Mouse (Mus musculus): ENCODE data around the gene Myo6. TPM values are rescaled to one million over a fixed set of nuclear protein-coding genes. Genes with fewer than 3 reads are reported as not detected.
A peak's percentile ranks its signal among the peaks of the same experiment; 100 is the strongest.

The Myo6 gene
- total RNA-seq (2015; ENCODE audit: low replicate concordance) (5.4 TPM in 1 of 2 replicates, not detected in the other), total RNA-seq (2017; ENCODE audit: low replicate concordance) (0.45 TPM in 1 of 2 replicates, not detected in the other)

DNA sequence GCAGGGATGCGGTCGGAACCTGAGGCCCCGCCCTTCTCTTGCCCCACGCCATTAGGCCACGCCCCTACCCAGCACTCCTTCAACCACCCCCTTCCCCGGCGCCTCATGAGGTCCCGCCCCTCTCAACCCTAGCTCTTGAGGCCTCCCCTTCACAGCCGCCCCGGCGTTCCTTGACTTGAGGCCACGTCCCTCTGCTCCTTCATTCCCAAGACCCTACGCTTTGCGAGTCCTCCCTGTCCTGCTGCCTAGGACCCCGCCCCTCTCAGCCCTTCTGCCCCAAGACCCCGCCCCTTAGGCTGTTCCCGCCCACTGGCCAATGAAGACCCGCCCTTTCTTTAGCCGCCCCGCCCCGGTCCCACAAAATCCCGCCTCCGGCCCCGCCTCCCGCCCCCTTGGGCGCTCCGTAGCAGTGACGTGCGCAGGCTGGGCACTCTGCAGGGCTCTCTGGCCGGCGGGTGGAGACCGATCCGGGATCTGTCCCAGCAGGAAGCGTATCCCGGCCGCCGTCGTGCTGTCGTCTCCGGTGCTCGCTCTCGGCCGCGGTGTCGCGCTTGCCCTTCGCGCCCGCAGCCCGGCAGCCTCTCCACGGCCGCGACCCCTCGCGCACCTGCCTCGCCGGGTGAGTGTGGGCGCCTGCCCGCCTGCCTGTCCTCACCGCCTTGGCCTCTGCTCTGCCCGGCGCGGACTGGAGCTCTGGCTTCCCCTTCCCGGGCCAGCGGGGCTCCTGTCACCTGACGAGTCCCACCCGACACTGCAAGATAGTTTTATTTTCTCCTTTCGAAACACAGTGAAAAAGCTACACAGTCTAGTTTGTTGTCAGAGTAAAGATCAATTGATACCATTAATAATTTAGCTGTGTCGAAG, at the start of gene Myo6:
Gene Myo6, plus strand, starts transcription at position 421 of the 864 bp plus-strand sequence.
- peak; percentile 97 for ATAC-seq (replicated peaks; ENCODE audit: low FRiP score, poor library complexity, severe bottlenecking)

- no peak for ATAC-seq (replicated peaks; ENCODE audit: low FRiP score, poor library complexity, severe bottlenecking)
These were observed 18.7 kb upstream of the Myo6 start for GRCm38 (mm10) chr9:80145992-80146587.

DNA sequence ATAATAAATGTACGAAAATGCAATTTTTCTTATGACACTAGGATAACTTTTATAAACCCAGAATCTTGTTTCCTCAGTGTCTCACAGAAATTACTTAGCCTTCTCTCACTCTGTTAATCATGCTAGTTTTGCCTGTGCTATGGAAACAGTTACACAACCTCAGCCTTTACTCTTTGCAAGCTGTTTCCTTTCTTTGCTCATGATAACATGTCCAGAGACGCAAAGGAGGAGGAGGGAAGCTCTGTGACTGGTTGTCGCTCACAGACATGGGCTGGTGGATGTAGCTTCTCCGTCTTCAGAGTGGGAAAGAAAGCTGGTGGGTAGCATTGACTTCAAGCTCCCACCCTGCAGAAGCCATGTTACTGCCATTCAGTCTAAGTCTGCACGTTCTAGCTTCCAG, 15.2 kb upstream of the Myo6 start:
- ATAC-seq (replicated peaks; ENCODE audit: low FRiP score, poor library complexity, severe bottlenecking), result no peak

GRCm38 (mm10) chr9:80155277-80155676, 9.6 kb upstream of the Myo6 start:
- no peak for ATAC-seq (replicated peaks; ENCODE audit: low FRiP score, poor library complexity, severe bottlenecking)

GRCm38 (mm10) chr9:80156780-80157179, 8.1 kb upstream of the Myo6 start:
- no peak for ATAC-seq (replicated peaks; ENCODE audit: low FRiP score, poor library complexity, severe bottlenecking)

GRCm38 (mm10) chr9:80157840-80158465, 6.9 kb upstream of the Myo6 start:
- ATAC-seq (replicated peaks; ENCODE audit: low FRiP score, poor library complexity, severe bottlenecking), result no peak

DNA sequence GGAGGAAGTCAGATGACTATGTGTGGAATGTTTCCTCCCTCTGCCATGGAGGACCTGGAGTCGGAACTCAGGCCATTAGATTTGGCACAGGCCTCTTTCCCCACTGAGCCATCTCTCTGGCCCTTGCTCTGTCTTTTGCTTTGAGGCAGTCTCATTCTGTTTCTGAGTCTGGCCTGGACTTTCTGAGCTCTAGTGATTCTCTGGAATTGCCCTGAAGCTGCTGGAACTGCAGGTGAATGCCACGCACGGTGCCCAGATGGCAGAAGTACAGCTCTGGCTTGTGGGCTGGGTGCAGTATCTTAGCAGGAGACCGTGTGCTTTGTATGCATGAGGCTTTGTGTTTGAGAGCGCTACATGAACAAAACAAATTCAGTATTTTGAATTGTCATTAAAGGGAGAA, 5.9 kb upstream of the Myo6 start:
- no peak for ATAC-seq (replicated peaks; ENCODE audit: low FRiP score, poor library complexity, severe bottlenecking)

DNA sequence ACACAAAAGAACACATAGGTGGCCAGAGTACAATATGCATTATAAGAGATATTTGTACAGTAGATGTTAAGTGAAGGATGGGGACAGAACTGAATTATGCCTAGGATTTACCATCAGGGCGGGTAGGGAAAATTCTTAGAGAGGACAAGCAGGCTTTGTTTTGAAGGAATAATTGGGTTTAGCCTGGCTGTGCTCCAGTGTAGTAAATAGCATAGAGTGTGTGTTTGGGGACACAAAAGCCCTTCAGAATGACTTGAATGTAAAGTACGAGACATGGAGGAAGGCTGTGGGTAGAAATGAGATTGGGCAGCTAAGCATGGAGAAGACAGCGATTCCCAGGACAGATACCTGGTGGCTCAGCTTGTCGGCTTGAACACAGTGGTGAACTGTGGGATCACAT, 3.4 kb upstream of the Myo6 start:
- ATAC-seq (replicated peaks; ENCODE audit: low FRiP score, poor library complexity, severe bottlenecking), result no peak

DNA sequence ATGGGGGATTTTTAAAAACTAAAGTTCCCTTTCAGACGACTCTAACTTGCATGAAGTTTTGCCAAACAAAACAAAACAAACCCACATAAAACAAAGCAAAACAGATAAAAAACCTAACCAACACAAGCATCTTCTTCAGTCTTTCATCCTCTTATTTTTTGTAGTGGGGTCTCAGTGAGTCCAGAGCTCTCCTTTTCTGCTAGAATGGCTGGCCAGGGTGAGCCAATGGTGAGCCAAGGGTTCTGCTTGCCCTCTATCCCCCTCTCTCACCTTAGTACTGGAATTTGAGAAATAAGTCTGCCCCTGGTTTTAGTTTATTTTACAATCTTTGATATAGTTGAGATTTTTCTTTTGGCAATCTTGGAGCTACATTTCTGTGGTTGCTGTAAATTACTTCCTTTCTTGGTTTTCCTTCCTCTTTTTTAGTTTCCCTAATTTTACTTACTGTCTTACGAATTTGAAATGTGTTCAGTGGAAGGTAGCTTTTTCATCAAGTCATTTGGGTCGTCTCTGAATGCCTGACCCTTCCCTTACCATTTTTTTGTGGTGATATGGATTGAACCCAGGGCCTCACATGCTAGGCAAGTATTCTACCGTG, 1.6 kb upstream of the Myo6 start:
- no peak for ATAC-seq (replicated peaks; ENCODE audit: low FRiP score, poor library complexity, severe bottlenecking)

GRCm38 (mm10) chr9:80164191-80164590, 640 bp upstream of the Myo6 start:
- peak; percentile 32 for ATAC-seq (replicated peaks; ENCODE audit: low FRiP score, poor library complexity, severe bottlenecking)

DNA sequence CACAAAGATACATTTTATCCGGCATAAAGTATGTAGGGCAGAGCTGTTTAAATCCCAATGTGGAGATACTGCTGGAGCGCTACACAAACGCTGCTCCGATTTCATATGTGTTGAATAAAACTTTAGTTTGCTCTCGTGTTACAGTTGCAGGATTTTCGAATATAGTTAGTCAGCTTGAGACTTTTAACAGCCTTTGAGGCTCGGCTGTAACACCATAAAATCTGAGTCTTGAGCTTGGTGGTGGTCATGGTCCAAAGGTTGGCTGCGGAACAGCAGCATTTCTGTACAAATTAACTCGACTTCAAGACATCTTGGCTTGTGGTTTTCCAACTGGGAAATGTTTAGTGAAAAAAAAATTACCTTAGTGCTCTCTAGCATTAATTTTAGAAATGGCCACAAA, 859 bp downstream of the Myo6 start:
- ATAC-seq (replicated peaks; ENCODE audit: low FRiP score, poor library complexity, severe bottlenecking), result no peak

DNA sequence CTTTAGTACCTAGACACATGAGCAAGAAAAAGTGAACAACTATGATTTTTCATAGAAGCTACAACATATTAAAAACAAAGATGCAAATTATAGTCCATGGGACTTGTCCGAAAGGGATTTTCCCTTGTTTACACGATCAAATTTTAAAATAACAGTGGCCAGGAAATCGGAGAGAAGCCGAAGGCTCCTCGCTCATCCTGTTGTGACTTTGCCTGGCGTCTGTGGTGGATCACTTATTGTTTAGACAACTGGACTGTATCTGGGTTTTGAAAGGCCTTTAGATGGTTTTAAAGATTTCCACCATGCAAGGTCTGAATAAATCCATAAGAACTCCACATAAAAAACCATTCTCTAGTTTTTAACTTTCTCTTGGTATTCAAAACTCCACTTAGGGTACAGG, 1.6 kb downstream of the Myo6 start:
- ATAC-seq (replicated peaks; ENCODE audit: low FRiP score, poor library complexity, severe bottlenecking), result no peak

- ATAC-seq (replicated peaks; ENCODE audit: low FRiP score, poor library complexity, severe bottlenecking), result no peak
These were observed 2.3 kb downstream of the Myo6 start for GRCm38 (mm10) chr9:80167089-80167488.

DNA sequence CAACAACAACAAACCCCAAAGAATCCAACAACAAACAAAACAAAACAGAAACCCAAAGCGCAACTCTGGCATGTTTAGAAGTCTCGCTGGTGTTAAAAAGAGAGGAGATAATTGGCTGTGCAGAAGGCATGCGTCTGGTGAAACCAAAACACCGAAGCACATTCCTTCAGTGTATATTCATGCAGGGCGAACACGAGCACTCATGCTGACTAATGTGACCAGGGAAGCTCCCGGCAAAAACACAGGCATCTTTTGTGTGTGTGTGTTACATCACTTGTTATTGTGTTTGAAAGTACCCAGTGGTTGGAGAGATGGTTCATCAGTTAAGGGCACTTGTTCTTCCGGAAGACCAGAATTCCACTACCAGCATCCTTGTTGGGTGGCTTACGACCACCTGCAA, 4.7 kb downstream of the Myo6 start:
- no peak for ATAC-seq (replicated peaks; ENCODE audit: low FRiP score, poor library complexity, severe bottlenecking)

GRCm38 (mm10) chr9:80171241-80171640, 6.4 kb downstream of the Myo6 start:
- no peak for ATAC-seq (replicated peaks; ENCODE audit: low FRiP score, poor library complexity, severe bottlenecking)

GRCm38 (mm10) chr9:80172396-80173222, 7.8 kb downstream of the Myo6 start:
- no peak for ATAC-seq (replicated peaks; ENCODE audit: low FRiP score, poor library complexity, severe bottlenecking)

GRCm38 (mm10) chr9:80173629-80174028, 8.8 kb downstream of the Myo6 start:
- ATAC-seq (replicated peaks; ENCODE audit: low FRiP score, poor library complexity, severe bottlenecking), result no peak

DNA sequence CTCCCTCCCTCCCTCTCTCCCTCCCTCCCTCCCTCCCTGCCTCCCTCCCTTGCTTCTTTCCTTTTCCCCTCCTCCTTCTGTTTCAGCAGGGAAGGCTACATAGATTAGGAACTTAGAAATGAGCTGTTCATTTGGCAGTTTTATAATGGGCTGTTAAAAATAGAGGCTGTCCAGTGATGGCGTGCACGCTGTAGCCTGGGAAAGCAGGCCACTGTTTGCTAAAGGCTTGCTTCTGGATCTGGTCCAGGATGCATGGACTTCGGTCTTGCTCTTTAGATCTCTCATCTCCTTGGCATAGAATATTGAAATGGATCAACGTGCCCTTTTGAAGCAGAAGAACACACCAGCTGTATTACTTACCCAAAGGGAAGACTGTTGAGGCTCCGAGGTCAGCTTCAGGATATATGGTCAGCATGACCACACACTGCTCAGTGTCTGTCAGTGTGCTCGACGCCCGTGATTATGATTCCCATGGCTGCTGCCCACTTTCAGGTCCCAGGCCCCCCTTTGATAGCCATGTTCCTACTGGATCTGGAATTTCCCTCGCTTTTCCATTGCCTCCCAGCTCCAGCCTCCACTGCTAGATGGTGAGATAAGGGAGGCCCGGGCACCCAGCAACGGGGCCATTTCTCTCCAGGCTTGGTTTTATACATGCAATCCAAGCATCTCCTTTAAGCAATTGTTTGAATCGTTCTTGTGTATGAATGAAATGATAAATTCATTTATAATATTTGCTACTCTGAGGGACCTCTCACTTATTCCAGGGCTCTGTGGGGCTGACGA, 12.1 kb downstream of the Myo6 start:
- ATAC-seq (replicated peaks; ENCODE audit: low FRiP score, poor library complexity, severe bottlenecking), result no peak

- no peak for ATAC-seq (replicated peaks; ENCODE audit: low FRiP score, poor library complexity, severe bottlenecking)
These were observed 13.8 kb downstream of the Myo6 start for GRCm38 (mm10) chr9:80178670-80179069.

Data from erythroid progenitor cell, adult 5-6 weeks (primary cell).